Mouse (Mus musculus): ENCODE data around the gene Znhit2. TPM values are rescaled to one million over a fixed set of nuclear protein-coding genes. Genes with fewer than 3 reads are reported as not detected.

The Znhit2 gene
- polyA plus RNA-seq (2014; fragmentation: Illumina TruSeq; extraction: RNeasy Lipid Tissue Mini Kit (QIAGEN cat#74804); ENCODE audit: low replicate concordance), result not detected

GRCm38 (mm10) chr19:6061021-6061533 lies at the start of gene Znhit2:
Znhit2 (plus strand) TSS chr19:6061192.

GRCm38 (mm10) chr19:6015511-6016315 lies 45.3 kb upstream of the Znhit2 start, which contains the start of gene Capn1:
Capn1 (minus strand) TSS chr19:6015897.

GRCm38 (mm10) chr19:6046294-6047153 lies 14.5 kb upstream of the Znhit2 start, which contains the start of gene Syvn1:
Syvn1 (plus strand) TSS chr19:6046576.

GRCm38 (mm10) chr19:6057313-6058096 lies 3.5 kb upstream of the Znhit2 start, which contains the start of the genes Mrpl49 and Fau:
Mrpl49 (minus strand) TSS chr19:6057785.
Fau (plus strand) TSS chr19:6057844.

GRCm38 (mm10) chr19:6067724-6068415 lies 6.9 kb downstream of the Znhit2 start, which contains the start of gene Tm7sf2:
Tm7sf2 (minus strand) TSS chr19:6068373.

GRCm38 (mm10) chr19:6076564-6077393 lies 15.8 kb downstream of the Znhit2 start, which contains the start of gene Vps51:
Vps51 (minus strand) TSS chr19:6077231.

GRCm38 (mm10) chr19:6079983-6080480 lies 19.0 kb downstream of the Znhit2 start, which contains the start of gene Tmem262:
Tmem262 (plus strand) TSS chr19:6080033.

GRCm38 (mm10) chr19:6082156-6082555 lies 21.2 kb downstream of the Znhit2 start, which contains the start of gene Gm28374:
Gm28374 (minus strand) TSS chr19:6082256.

GRCm38 (mm10) chr19:6084478-6085248 lies 23.7 kb downstream of the Znhit2 start, which contains the start of the genes Zfpl1 and Cdca5:
Zfpl1 (minus strand) TSS chr19:6084956.
Cdca5 (plus strand) TSS chr19:6084983.

GRCm38 (mm10) chr19:6094119-6094518 lies 33.1 kb downstream of the Znhit2 start, which contains the start of gene AC131692.1:
AC131692.1 (plus strand) TSS chr19:6094419.

GRCm38 (mm10) chr19:6105586-6105985 lies 44.6 kb downstream of the Znhit2 start, which contains the start of gene Naaladl1:
Naaladl1 (plus strand) TSS chr19:6105782.

Other genes starting within 250 kb of the Znhit2 start
- 6.4 TPM for gene Frmd8, start 185.9 kb upstream of the Znhit2 start, polyA plus RNA-seq (2014; fragmentation: Illumina TruSeq; extraction: RNeasy Lipid Tissue Mini Kit (QIAGEN cat#74804); ENCODE audit: low replicate concordance)
- 29.7 TPM for gene Slc25a45, start 183.4 kb upstream of the Znhit2 start, polyA plus RNA-seq (2014; fragmentation: Illumina TruSeq; extraction: RNeasy Lipid Tissue Mini Kit (QIAGEN cat#74804); ENCODE audit: low replicate concordance)
- gene Tigd3, start 167.0 kb upstream of the Znhit2 start, polyA plus RNA-seq (2014; fragmentation: Illumina TruSeq; extraction: RNeasy Lipid Tissue Mini Kit (QIAGEN cat#74804); ENCODE audit: low replicate concordance), result 0.97 TPM
- gene Dpf2, start 148.2 kb upstream of the Znhit2 start, polyA plus RNA-seq (2014; fragmentation: Illumina TruSeq; extraction: RNeasy Lipid Tissue Mini Kit (QIAGEN cat#74804); ENCODE audit: low replicate concordance), result 8.6 TPM
- 2.5 TPM for gene Cdc42ep2, start 136.4 kb upstream of the Znhit2 start, polyA plus RNA-seq (2014; fragmentation: Illumina TruSeq; extraction: RNeasy Lipid Tissue Mini Kit (QIAGEN cat#74804); ENCODE audit: low replicate concordance)
- 4.1 TPM for gene Pola2, start 97.0 kb upstream of the Znhit2 start, polyA plus RNA-seq (2014; fragmentation: Illumina TruSeq; extraction: RNeasy Lipid Tissue Mini Kit (QIAGEN cat#74804); ENCODE audit: low replicate concordance)
- gene Slc22a20, start 75.0 kb upstream of the Znhit2 start, polyA plus RNA-seq (2014; fragmentation: Illumina TruSeq; extraction: RNeasy Lipid Tissue Mini Kit (QIAGEN cat#74804); ENCODE audit: low replicate concordance), result not detected
- gene Capn1, start 45.3 kb upstream of the Znhit2 start, polyA plus RNA-seq (2014; fragmentation: Illumina TruSeq; extraction: RNeasy Lipid Tissue Mini Kit (QIAGEN cat#74804); ENCODE audit: low replicate concordance), result 1.9 TPM
- gene Syvn1, start 14.6 kb upstream of the Znhit2 start, polyA plus RNA-seq (2014; fragmentation: Illumina TruSeq; extraction: RNeasy Lipid Tissue Mini Kit (QIAGEN cat#74804); ENCODE audit: low replicate concordance), result 0.97 TPM
- gene Mrpl49, start 3.4 kb upstream of the Znhit2 start, polyA plus RNA-seq (2014; fragmentation: Illumina TruSeq; extraction: RNeasy Lipid Tissue Mini Kit (QIAGEN cat#74804); ENCODE audit: low replicate concordance), result 21.3 TPM
- 4.9 TPM for gene Fau, start 3.3 kb upstream of the Znhit2 start, polyA plus RNA-seq (2014; fragmentation: Illumina TruSeq; extraction: RNeasy Lipid Tissue Mini Kit (QIAGEN cat#74804); ENCODE audit: low replicate concordance)
- 0.97 TPM for gene Tm7sf2, start 7.2 kb downstream of the Znhit2 start, polyA plus RNA-seq (2014; fragmentation: Illumina TruSeq; extraction: RNeasy Lipid Tissue Mini Kit (QIAGEN cat#74804); ENCODE audit: low replicate concordance)
- 9.3 TPM for gene Vps51, start 16.0 kb downstream of the Znhit2 start, polyA plus RNA-seq (2014; fragmentation: Illumina TruSeq; extraction: RNeasy Lipid Tissue Mini Kit (QIAGEN cat#74804); ENCODE audit: low replicate concordance)
- gene Tmem262, start 18.8 kb downstream of the Znhit2 start, polyA plus RNA-seq (2014; fragmentation: Illumina TruSeq; extraction: RNeasy Lipid Tissue Mini Kit (QIAGEN cat#74804); ENCODE audit: low replicate concordance), result not detected
- not detected for gene Gm28374, start 21.1 kb downstream of the Znhit2 start, polyA plus RNA-seq (2014; fragmentation: Illumina TruSeq; extraction: RNeasy Lipid Tissue Mini Kit (QIAGEN cat#74804); ENCODE audit: low replicate concordance)
- gene Zfpl1, start 23.8 kb downstream of the Znhit2 start, polyA plus RNA-seq (2014; fragmentation: Illumina TruSeq; extraction: RNeasy Lipid Tissue Mini Kit (QIAGEN cat#74804); ENCODE audit: low replicate concordance), result not detected
- gene Cdca5, start 23.8 kb downstream of the Znhit2 start, polyA plus RNA-seq (2014; fragmentation: Illumina TruSeq; extraction: RNeasy Lipid Tissue Mini Kit (QIAGEN cat#74804); ENCODE audit: low replicate concordance), result 2.1 TPM
- gene AC131692.1, start 33.2 kb downstream of the Znhit2 start, polyA plus RNA-seq (2014; fragmentation: Illumina TruSeq; extraction: RNeasy Lipid Tissue Mini Kit (QIAGEN cat#74804); ENCODE audit: low replicate concordance), result not detected
- 3.8 TPM for gene Naaladl1, start 44.6 kb downstream of the Znhit2 start, polyA plus RNA-seq (2014; fragmentation: Illumina TruSeq; extraction: RNeasy Lipid Tissue Mini Kit (QIAGEN cat#74804); ENCODE audit: low replicate concordance)
- not detected for gene Sac3d1, start 57.5 kb downstream of the Znhit2 start, polyA plus RNA-seq (2014; fragmentation: Illumina TruSeq; extraction: RNeasy Lipid Tissue Mini Kit (QIAGEN cat#74804); ENCODE audit: low replicate concordance)
- gene Snx15, start 67.1 kb downstream of the Znhit2 start, polyA plus RNA-seq (2014; fragmentation: Illumina TruSeq; extraction: RNeasy Lipid Tissue Mini Kit (QIAGEN cat#74804); ENCODE audit: low replicate concordance), result 4.0 TPM
- gene Batf2, start 79.8 kb downstream of the Znhit2 start, polyA plus RNA-seq (2014; fragmentation: Illumina TruSeq; extraction: RNeasy Lipid Tissue Mini Kit (QIAGEN cat#74804); ENCODE audit: low replicate concordance), result 0.41 TPM
- 1.0 TPM for gene Arl2, start 80.4 kb downstream of the Znhit2 start, polyA plus RNA-seq (2014; fragmentation: Illumina TruSeq; extraction: RNeasy Lipid Tissue Mini Kit (QIAGEN cat#74804); ENCODE audit: low replicate concordance)
- gene Majin, start 123.2 kb downstream of the Znhit2 start, polyA plus RNA-seq (2014; fragmentation: Illumina TruSeq; extraction: RNeasy Lipid Tissue Mini Kit (QIAGEN cat#74804); ENCODE audit: low replicate concordance), result 0.37 TPM
- gene Gpha2, start 165.2 kb downstream of the Znhit2 start, polyA plus RNA-seq (2014; fragmentation: Illumina TruSeq; extraction: RNeasy Lipid Tissue Mini Kit (QIAGEN cat#74804); ENCODE audit: low replicate concordance), result not detected
- gene Ppp2r5b, start 174.7 kb downstream of the Znhit2 start, polyA plus RNA-seq (2014; fragmentation: Illumina TruSeq; extraction: RNeasy Lipid Tissue Mini Kit (QIAGEN cat#74804); ENCODE audit: low replicate concordance), result 0.30 TPM
- 0.07 TPM for gene Atg2a, start 180.5 kb downstream of the Znhit2 start, polyA plus RNA-seq (2014; fragmentation: Illumina TruSeq; extraction: RNeasy Lipid Tissue Mini Kit (QIAGEN cat#74804); ENCODE audit: low replicate concordance)
- 22.8 TPM for gene Ehd1, start 215.5 kb downstream of the Znhit2 start, polyA plus RNA-seq (2014; fragmentation: Illumina TruSeq; extraction: RNeasy Lipid Tissue Mini Kit (QIAGEN cat#74804); ENCODE audit: low replicate concordance)
- 4.0 TPM for gene Cdc42bpg, start 245.3 kb downstream of the Znhit2 start, polyA plus RNA-seq (2014; fragmentation: Illumina TruSeq; extraction: RNeasy Lipid Tissue Mini Kit (QIAGEN cat#74804); ENCODE audit: low replicate concordance)

Measured in small intestine, adult 10 weeks (tissue).